Mouse (Mus musculus): ENCODE results near the gene Hdac4. TPM values are rescaled to one million over a fixed set of nuclear protein-coding genes. Genes with fewer than 3 reads are reported as not detected.
A peak's percentile ranks its signal among the peaks of the same experiment; 100 is the strongest.

Gene Hdac4
- polyA plus RNA-seq, 1 experiment: 15.7 TPM

- DNase-seq (ENCODE audit: low read depth): no peak
Measured at GRCm38 (mm10) chr1:92030541-92030940, 165.0 kb downstream of the Hdac4 start.

DNA sequence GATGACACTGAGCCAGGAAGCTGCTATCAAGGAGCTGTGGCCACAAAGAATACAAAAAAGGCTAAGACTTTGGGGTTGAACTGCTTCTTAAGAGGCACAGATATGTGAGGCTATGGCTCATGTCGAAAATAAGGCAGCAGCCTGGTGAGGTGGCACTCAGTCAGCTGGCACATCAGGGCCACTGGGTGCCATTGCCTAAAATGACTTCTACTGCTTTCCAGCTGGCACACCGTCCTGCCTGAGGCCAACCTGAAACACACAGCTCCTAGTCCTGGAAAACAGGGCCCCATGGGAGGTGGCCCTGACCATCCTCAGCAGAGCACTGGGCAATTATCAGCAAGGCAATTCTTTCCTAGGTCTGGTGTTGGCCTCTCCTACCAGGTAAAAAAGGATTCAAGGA lies 167.3 kb downstream of the Hdac4 start:
- DNase-seq (ENCODE audit: low read depth): no peak

DNA sequence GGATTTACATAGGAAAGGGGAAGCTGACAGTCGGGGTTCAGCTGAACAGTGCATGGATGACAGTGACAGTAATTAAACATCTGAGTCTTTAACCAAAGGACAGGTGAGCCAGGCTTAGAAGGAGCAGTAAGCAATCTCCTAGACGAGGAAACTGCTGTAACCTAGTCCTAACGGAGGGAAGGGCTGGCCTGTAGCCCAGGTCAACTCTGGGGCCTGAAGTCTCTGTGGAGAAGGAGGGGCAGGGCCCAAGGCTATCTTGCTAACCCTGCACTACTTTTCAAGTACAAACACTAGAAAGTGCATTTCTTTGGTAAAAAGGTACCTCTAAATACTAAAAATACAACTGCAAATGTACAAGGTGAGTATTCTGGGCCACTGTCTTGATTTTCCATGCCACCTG lies 169.1 kb downstream of the Hdac4 start:
- DNase-seq (ENCODE audit: low read depth): no peak

GRCm38 (mm10) chr1:92023906-92024305 lies 171.6 kb downstream of the Hdac4 start:
- no peak for DNase-seq (ENCODE audit: low read depth)

GRCm38 (mm10) chr1:92022009-92022408 lies 173.5 kb downstream of the Hdac4 start:
- DNase-seq (ENCODE audit: low read depth): no peak

DNA sequence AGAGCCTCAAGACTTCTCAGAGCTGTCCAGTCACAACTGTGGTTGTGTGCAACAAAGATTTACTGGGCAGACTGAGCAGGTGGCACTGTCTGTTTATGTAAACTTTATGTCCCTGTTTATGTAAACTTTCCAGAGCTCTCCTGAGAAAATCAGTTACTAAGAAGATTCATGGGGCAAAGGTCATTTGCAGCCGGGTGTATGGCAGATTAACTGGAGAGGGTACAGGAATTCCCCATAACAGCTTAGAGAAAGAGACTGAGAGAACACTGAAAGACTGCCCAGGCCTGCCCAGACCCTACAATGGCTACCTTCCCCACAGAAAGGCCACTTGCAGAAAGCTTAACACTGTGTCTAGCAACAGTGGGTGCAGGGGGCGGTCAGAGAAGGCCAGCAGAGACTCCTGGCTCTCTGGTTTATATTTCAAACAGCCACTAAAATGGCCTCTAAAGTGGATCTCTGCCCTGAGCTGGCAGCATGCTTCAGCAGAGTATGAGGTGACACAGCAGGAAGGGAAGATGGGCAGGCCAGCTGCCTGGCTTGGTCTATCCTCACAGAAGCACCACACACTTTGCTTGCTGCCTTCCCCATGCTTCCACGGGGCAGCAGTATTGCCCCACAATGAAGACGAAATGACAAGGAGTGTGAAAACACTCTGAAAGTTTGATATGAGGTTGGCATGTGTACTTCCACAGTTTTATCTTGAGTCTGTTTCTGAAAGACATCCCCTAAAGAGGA lies 179.4 kb downstream of the Hdac4 start:
- DNase-seq (ENCODE audit: low read depth): no peak

DNA sequence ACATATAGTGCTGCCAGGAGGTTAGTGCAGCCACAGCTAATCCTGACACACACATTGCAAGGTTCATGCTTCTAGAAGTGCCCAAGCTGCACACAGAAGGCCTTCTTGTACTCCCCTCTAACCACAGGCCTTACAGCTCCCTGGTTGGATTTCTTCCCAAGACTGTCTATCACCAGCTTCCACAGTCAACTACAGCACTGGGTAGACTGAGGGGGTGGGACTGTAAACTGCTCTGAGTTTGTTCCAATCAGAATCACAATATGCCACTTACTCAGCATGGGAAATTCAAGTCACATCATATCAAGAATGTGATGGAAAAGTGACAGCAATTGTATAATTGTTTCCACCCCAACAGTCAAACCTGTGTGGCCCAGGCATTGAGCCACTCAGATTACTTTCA lies 180.2 kb downstream of the Hdac4 start:
- DNase-seq (ENCODE audit: low read depth): no peak

GRCm38 (mm10) chr1:92014496-92014895 lies 181.0 kb downstream of the Hdac4 start:
- DNase-seq (ENCODE audit: low read depth): peak; percentile 74

GRCm38 (mm10) chr1:92006666-92007065 lies 188.8 kb downstream of the Hdac4 start:
- DNase-seq (ENCODE audit: low read depth): no peak

GRCm38 (mm10) chr1:92005617-92005940 lies 189.9 kb downstream of the Hdac4 start:
- no peak for DNase-seq (ENCODE audit: low read depth)

DNA sequence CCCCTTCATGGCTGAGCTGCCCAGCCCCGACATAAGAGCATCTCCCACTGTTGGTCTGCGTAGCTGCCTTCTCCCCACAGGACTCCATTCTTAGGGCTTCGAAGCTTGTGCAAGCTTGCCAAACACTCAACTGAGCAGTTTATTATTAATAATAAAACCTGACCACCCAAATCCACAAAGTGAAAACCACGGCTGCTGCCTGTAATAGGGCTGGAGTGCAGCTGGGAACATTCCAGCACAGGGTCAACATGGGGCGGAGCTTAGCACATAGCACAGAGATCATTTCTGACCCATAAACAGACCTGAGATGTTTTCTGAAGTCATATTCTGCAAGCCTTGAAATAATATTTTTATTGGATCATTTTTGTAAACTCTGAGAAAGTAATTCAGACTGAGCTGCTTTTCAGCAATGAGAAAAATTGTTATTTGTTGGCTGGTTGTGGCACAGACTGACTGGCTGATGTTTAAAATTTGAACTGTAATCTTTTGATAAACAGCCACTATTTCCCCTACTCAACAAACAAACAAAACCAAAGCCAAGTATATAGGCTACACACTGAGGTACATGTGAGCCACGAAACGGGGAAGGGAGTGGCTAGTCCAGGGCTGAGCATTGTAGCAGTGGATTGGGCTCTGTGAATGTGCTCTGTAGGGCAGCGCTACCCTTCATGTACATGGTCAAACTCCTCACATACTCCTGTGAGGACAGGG lies 190.4 kb downstream of the Hdac4 start:
- no peak for DNase-seq (ENCODE audit: low read depth)

- no peak for DNase-seq (ENCODE audit: low read depth)
Measured at GRCm38 (mm10) chr1:92004122-92004521, 191.4 kb downstream of the Hdac4 start.

DNA sequence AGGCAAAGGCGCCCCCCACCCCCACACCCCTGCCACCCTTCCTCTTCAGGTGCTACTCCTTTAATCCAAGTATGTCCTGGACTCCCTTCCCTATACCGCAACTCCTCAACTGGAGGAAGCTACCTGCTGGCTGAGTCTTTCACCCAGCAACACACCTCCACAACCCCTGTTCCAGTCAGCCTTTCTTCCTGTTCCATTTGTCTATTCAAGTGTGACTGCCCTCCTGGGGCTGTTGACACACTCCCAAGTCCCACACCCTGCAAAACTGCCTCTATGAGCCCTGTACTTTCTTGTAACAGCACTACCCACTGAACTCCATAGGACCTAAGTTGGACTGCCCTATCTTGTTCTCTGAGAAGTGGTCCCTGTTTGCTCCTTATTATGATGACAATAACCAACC lies 195.3 kb downstream of the Hdac4 start:
- DNase-seq (ENCODE audit: low read depth): no peak

DNA sequence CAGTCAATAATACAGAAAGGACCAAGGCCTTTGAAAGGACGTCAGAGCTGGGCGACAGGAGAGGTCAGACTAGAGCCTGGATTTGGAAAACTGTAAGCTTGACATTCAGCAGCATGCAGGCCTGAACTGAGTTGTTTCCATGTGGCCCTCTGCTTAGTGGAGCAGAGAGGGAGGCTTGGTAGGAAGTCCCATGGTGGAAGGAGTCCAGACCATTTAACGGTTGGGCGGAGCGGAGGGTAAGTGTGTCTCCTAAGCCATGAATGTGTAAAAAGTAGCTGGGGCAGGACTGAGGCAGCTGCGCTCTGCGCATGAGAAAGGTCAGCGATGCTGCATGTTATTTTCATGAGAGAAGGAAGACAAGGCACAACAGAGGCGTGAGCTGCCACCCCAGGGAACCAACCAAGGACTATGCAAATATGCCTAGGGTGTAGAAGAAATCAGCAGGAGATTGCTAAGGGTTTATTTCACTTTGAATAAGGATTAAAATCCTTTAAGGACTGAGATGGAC lies 201.8 kb downstream of the Hdac4 start:
- DNase-seq (ENCODE audit: low read depth): no peak

GRCm38 (mm10) chr1:91992652-91993051 lies 202.8 kb downstream of the Hdac4 start:
- DNase-seq (ENCODE audit: low read depth): no peak

- no peak for DNase-seq (ENCODE audit: low read depth)
Measured at GRCm38 (mm10) chr1:91991597-91991996, 203.9 kb downstream of the Hdac4 start.

GRCm38 (mm10) chr1:91990852-91991251 lies 204.6 kb downstream of the Hdac4 start:
- DNase-seq (ENCODE audit: low read depth): no peak

- no peak for DNase-seq (ENCODE audit: low read depth)
Measured at GRCm38 (mm10) chr1:91988866-91989265, 206.6 kb downstream of the Hdac4 start.

- DNase-seq (ENCODE audit: low read depth): no peak
Measured at GRCm38 (mm10) chr1:91987431-91987830, 208.1 kb downstream of the Hdac4 start.

GRCm38 (mm10) chr1:91985783-91986182 lies 209.7 kb downstream of the Hdac4 start:
- no peak for DNase-seq (ENCODE audit: low read depth)

DNA sequence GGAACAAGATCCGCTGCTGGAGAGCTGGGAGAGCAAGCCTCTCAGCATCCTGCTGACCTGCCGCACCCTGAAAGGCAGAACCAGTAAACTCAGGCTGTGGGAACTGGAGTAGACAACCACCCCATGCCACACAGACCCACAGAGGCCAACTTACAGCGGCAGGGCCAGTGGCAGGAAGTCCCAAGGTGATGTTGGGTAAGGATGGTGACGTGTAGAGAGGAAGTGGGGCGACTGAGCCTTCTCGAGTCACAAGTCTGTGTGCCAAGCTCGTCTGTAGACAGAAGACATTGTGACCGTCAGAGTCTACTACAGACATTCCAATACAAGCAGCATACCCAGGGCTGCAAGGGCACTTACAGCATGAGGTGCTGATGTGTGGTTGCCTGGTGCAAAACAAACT lies 211.0 kb downstream of the Hdac4 start:
- DNase-seq (ENCODE audit: low read depth): no peak

DNA sequence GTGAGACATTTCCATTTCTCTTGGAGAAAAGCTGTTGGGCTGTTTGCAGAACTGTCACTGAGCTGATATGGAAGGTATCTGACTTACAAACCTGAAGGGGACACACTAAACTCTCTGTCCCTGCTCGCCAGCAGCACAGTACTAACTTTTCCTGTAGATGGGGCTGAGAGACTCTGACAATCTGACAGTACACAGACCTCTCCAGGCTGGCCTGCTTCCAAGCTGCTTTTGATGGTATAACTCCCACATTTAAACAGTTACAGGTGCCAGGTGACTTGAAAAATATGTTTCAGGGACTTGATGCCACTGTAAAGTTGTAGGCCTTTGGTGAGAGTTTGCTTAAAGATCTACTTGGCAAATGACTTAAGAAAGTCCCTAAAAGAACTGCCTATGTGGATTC lies 214.1 kb downstream of the Hdac4 start:
- DNase-seq (ENCODE audit: low read depth): no peak

DNA sequence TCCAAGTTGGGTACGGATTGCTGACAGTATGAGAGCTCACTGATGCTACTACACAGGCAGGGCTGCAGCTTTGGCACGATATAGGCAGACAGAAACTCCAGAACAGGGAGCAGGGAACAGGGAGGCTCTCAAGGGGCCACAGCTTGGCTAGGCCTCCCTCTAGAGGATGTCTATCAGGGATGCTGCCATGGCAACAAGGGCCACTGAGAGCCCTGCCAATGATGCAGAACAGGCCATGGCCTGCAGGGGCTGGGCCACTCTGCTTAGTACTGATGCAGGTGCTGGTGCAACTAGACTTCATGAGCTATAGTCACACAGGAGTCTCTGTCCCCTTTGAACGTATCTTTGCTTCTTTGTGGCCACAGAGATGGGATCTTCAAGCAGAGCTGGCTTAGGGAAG lies 217.1 kb downstream of the Hdac4 start:
- DNase-seq (ENCODE audit: low read depth): no peak
